Mouse (Mus musculus) embryonic facial prominence, embryonic 12.5 days (tissue): Measurements from ENCODE around the gene Plcb2. TPM values are rescaled to one million over a fixed set of nuclear protein-coding genes. Genes with fewer than 3 reads are reported as not detected.
A peak's percentile ranks its signal among the peaks of the same experiment; 100 is the strongest.

Experiments
- ATAC-seq: fragments of 200-750 bp; cut with Nextera tagmentation; 2 replicates; pipeline ENCODE4 v1.8.0; 2017; ENCODE audit not compliant: insufficient number of reproducible peaks, insufficient read depth, low FRiP score, low TSS enrichment
- H3K27ac ChIP-seq: fragments of 300-500 bp; sonication (generic); 2 replicates; pipeline ENCODE4 v1.5.1; 2016; ENCODE audit warnings: mild to moderate bottlenecking
- H3K27me3 ChIP-seq: fragments of 300-500 bp; sonication (generic); 2 replicates; pipeline ENCODE4 v1.6.1; 2016; ENCODE audit warnings: mild to moderate bottlenecking, moderate library complexity
- H3K36me3 ChIP-seq: fragments of 300-500 bp; sonication (generic); 2 replicates; pipeline ENCODE4 v1.6.1; 2016; ENCODE audit warnings: mild to moderate bottlenecking
- H3K4me1 ChIP-seq: fragments of 300-500 bp; sonication (generic); 2 replicates; pipeline ENCODE4 v1.6.1; 2016
- H3K4me2 ChIP-seq: fragments of 300-500 bp; sonication (generic); replicated peaks from 2 replicates; pipeline ENCODE4 v1.6.1; 2016; ENCODE audit warnings: mild to moderate bottlenecking, moderate library complexity
- H3K4me3 ChIP-seq: fragments of 300-500 bp; sonication (generic); 2 replicates; pipeline ENCODE4 v1.5.1; 2016; ENCODE audit warnings: mild to moderate bottlenecking
- H3K9ac ChIP-seq: fragments of 300-500 bp; sonication (generic); 2 replicates; pipeline ENCODE4 v1.6.1; 2016; ENCODE audit warnings: mild to moderate bottlenecking, moderate library complexity
- H3K9me3 ChIP-seq: fragments of 300-500 bp; sonication (generic); 2 replicates; pipeline ENCODE4 v1.6.1; 2016; ENCODE audit warnings: mild to moderate bottlenecking, moderate library complexity
- WGBS: fragments of 180-500 bp; shearing (Covaris S2); methylation state at CpG from one replicate; pipeline ENCODE4 v1.1.7; 2016; 5-methylcytosine and 5-hydroxymethylcytosine counted together
- polyA plus RNA-seq: library from polyadenylated mRNA; unstranded; fragments of >200 nt; fragmentation: Nextera tagmentation; extraction: Ambion mirVana; gene quantifications from 2 replicates; pipeline ENCODE4 v1.2.1, GENCODE M21; 2016

Plcb2 gene
- polyA plus RNA-seq, 1 experiment from 2014 or later, result 0.38 TPM

- no peak for ATAC-seq
These were observed 1.8 kb upstream of the Plcb2 start for GRCm38 (mm10) chr2:118729816-118730621.

GRCm38 (mm10) chr2:118729194-118729593 lies 956 bp upstream of the Plcb2 start:
- no peaks in the 10 kb centered on the region for H3K36me3 ChIP-seq
- ATAC-seq, result no peak
- H3K4me3 ChIP-seq, result no peak overlapping the region
- no peak overlapping the region for H3K27ac ChIP-seq
- H3K9ac ChIP-seq, result no peak overlapping the region
- no peaks in the 10 kb centered on the region for H3K9me3 ChIP-seq
- peaks cover 17% of the 10 kb centered on the region for H3K4me1 ChIP-seq
- 51% methylated on average over 4 of the region's 4 CpGs for WGBS
- H3K27me3 ChIP-seq, result peaks cover 38% of the 10 kb centered on the region
- H3K4me2 ChIP-seq, result no peak overlapping the region

More at GRCm38 (mm10) chr2:118729816-118730621, 1.8 kb upstream of the Plcb2 start:
- Histone ChIP-seq H3K9ac (no peak overlapping the region), H3K4me3 (no peak overlapping the region), H3K27ac (no peak overlapping the region), H3K4me1 (peaks cover 17% of the 10 kb centered on the region), H3K27me3 (peaks cover 35% of the 10 kb centered on the region), H3K4me2 (no peak overlapping the region), H3K36me3 (no peaks in the 10 kb centered on the region), H3K9me3 (no peaks in the 10 kb centered on the region)
- 24% methylated on average over 8 of the region's 8 CpGs for WGBS

GRCm38 (mm10) chr2:118727911-118728310 lies 327 bp downstream of the Plcb2 start:
- ATAC-seq, result no peak
- Histone ChIP-seq H3K27me3 (peaks cover 39% of the 10 kb centered on the region), H3K9ac (no peak overlapping the region), H3K9me3 (no peaks in the 10 kb centered on the region), H3K4me1 (peaks cover 17% of the 10 kb centered on the region), H3K4me2 (no peak overlapping the region), H3K4me3 (no peak overlapping the region), H3K27ac (no peak overlapping the region), H3K36me3 (no peaks in the 10 kb centered on the region)
- WGBS, result 20% methylated on average over 9 of the region's 9 CpGs

- 85% methylated on average over 2 of the region's 2 CpGs for WGBS
- Histone ChIP-seq H3K4me3 (no peak overlapping the region), H3K4me2 (no peak overlapping the region), H3K4me1 (peaks cover 17% of the 10 kb centered on the region), H3K9ac (no peak overlapping the region), H3K36me3 (no peaks in the 10 kb centered on the region), H3K27me3 (peaks cover 38% of the 10 kb centered on the region), H3K9me3 (no peaks in the 10 kb centered on the region), H3K27ac (no peak overlapping the region)
- no peak for ATAC-seq
These were observed 1.4 kb downstream of the Plcb2 start for GRCm38 (mm10) chr2:118726873-118727272.

- Histone ChIP-seq H3K4me2 (no peak overlapping the region), H3K9me3 (no peaks in the 10 kb centered on the region), H3K27ac (no peak overlapping the region), H3K9ac (no peak overlapping the region), H3K4me3 (no peak overlapping the region), H3K27me3 (peaks cover 30% of the 10 kb centered on the region), H3K36me3 (no peaks in the 10 kb centered on the region), H3K4me1 (peaks cover 16% of the 10 kb centered on the region)
- WGBS, result 82% methylated on average over 4 of the region's 4 CpGs
- ATAC-seq, result no peak
These were observed 2.7 kb downstream of the Plcb2 start for GRCm38 (mm10) chr2:118725511-118725910.

GRCm38 (mm10) chr2:118723693-118724486 lies 4.3 kb downstream of the Plcb2 start:
- Histone ChIP-seq H3K4me3 (no peak overlapping the region), H3K36me3 (no peaks in the 10 kb centered on the region), H3K9ac (no peak overlapping the region), H3K9me3 (no peaks in the 10 kb centered on the region), H3K4me1 (peaks cover 10% of the 10 kb centered on the region), H3K27me3 (peaks cover 29% of the 10 kb centered on the region), H3K27ac (no peak overlapping the region), H3K4me2 (no peak overlapping the region)
- WGBS, result 84% methylated on average over 15 of the region's 15 CpGs
- no peak for ATAC-seq

- peaks cover 27% of the 10 kb centered on the region for H3K27me3 ChIP-seq
- 86% methylated on average over 5 of the region's 5 CpGs for WGBS
- H3K4me1 ChIP-seq, result peaks cover under 1% of the 10 kb centered on the region
These were observed 11.6 kb downstream of the Plcb2 start for GRCm38 (mm10) chr2:118716677-118717076.

GRCm38 (mm10) chr2:118714230-118714629 lies 14.0 kb downstream of the Plcb2 start:
- no peak overlapping the region for H3K4me3 ChIP-seq
- no peak overlapping the region for H3K9ac ChIP-seq
- H3K9me3 ChIP-seq, result no peaks in the 10 kb centered on the region
- H3K4me2 ChIP-seq, result no peak overlapping the region
- peaks cover 13% of the 10 kb centered on the region for H3K4me1 ChIP-seq
- WGBS, result 52% methylated on average over 4 of the region's 4 CpGs
- peaks cover 49% of the 10 kb centered on the region for H3K27me3 ChIP-seq
- ATAC-seq, result no peak
- H3K36me3 ChIP-seq, result no peaks in the 10 kb centered on the region
- H3K27ac ChIP-seq, result no peak overlapping the region

More at GRCm38 (mm10) chr2:118716677-118717076, 11.6 kb downstream of the Plcb2 start:
- H3K27ac ChIP-seq, result no peak overlapping the region
- no peak overlapping the region for H3K4me2 ChIP-seq
- no peak overlapping the region for H3K9ac ChIP-seq
- no peaks in the 10 kb centered on the region for H3K9me3 ChIP-seq
- H3K4me3 ChIP-seq, result no peak overlapping the region
- no peaks in the 10 kb centered on the region for H3K36me3 ChIP-seq
- ATAC-seq, result no peak

GRCm38 (mm10) chr2:118713631-118714030 lies 14.6 kb downstream of the Plcb2 start:
- ATAC-seq, result no peak
- H3K4me1 ChIP-seq, result peaks cover 13% of the 10 kb centered on the region
- no peak overlapping the region for H3K4me2 ChIP-seq
- no peak overlapping the region for H3K4me3 ChIP-seq
- H3K9me3 ChIP-seq, result no peaks in the 10 kb centered on the region
- H3K36me3 ChIP-seq, result no peaks in the 10 kb centered on the region
- WGBS, result 86% methylated on average over 6 of the region's 6 CpGs
- H3K27ac ChIP-seq, result no peak overlapping the region
- H3K9ac ChIP-seq, result no peak overlapping the region
- peaks cover 51% of the 10 kb centered on the region for H3K27me3 ChIP-seq

GRCm38 (mm10) chr2:118711038-118711494 lies 17.2 kb downstream of the Plcb2 start:
- Histone ChIP-seq H3K4me1 (peaks cover 16% of the 10 kb centered on the region), H3K27me3 (peaks cover 76% of the 10 kb centered on the region), H3K27ac (no peak overlapping the region), H3K4me3 (peak overlapping the region; percentile 37), H3K9me3 (no peaks in the 10 kb centered on the region), H3K36me3 (no peaks in the 10 kb centered on the region), H3K9ac (peak overlapping the region; percentile 39), H3K4me2 (peak overlapping the region; percentile 77)
- under 1% methylated on average over 36 of the region's 36 CpGs for WGBS
- peak; percentile 24; the same call in 1 of the 2 replicates for ATAC-seq

GRCm38 (mm10) chr2:118709655-118710221 lies 18.5 kb downstream of the Plcb2 start:
- Histone ChIP-seq H3K4me2 (no peak overlapping the region), H3K4me3 (no peak overlapping the region), H3K27me3 (peaks cover 89% of the 10 kb centered on the region), H3K27ac (no peak overlapping the region), H3K36me3 (no peaks in the 10 kb centered on the region), H3K4me1 (peaks cover 16% of the 10 kb centered on the region), H3K9me3 (no peaks in the 10 kb centered on the region), H3K9ac (no peak overlapping the region)
- no peak for ATAC-seq
- WGBS, result 19% methylated on average over 4 of the region's 4 CpGs
